Mouse (Mus musculus): ENCODE results near the gene Ddx19a.
"Not testable (repeated sequence)": the region's sequence is repeated elsewhere in the genome, so short reads cannot be mapped to it uniquely, and the experiment has no call there.

DNA sequence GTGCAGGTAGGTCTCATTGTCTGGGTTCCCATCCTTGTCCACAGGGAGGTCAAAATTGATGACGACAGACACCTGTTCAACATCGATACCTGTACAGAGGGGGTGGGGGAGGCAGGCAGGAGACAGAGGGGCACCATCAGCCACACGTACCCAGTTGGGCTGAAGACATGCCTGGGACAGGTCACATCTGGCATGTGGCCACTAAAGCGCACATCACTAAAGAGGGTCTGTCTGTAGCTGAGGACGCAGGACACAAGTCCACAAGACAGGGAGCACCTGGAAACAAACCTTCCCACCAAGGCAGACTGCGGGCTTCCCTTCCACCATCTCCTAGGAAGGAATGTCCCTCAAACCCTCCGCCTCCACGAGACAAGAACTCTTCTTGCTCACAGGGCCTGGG is 21.1 kb downstream of the Ddx19a start:
- not testable (repeated sequence) for TF ChIP-seq CTCF (IDR thresholded peaks at IDR 0.05; ENCODE audit: control insufficient read depth, insufficient read depth, insufficient read length); MAX (IDR thresholded peaks at IDR 0.05); USF1 (IDR thresholded peaks at IDR 0.05; ENCODE audit: low read depth); MYOD1 (IDR thresholded peaks at IDR 0.05; ENCODE audit: control insufficient read depth, insufficient read length, low read depth); CEBPB (IDR thresholded peaks at IDR 0.05; ENCODE audit: low read depth)

All from C2C12 (cell line).